Mouse (Mus musculus) mammary gland, adult 2 months (tissue): ENCODE measurements around the gene Vmn2r73. TPM values are rescaled to one million over a fixed set of nuclear protein-coding genes. Genes with fewer than 3 reads are reported as not detected.

Source experiments
- polyA plus RNA-seq: library from polyadenylated mRNA; depleted of rRNA; stranded (reverse); fragments of >200 nt; gene quantifications from 2 replicates; pipeline ENCODE4 v1.2.3, GENCODE M21; 2012; ENCODE audit warnings: low replicate concordance; rRNA removed

Vmn2r73 gene
- not detected in 2 replicates for polyA plus RNA-seq

DNA sequence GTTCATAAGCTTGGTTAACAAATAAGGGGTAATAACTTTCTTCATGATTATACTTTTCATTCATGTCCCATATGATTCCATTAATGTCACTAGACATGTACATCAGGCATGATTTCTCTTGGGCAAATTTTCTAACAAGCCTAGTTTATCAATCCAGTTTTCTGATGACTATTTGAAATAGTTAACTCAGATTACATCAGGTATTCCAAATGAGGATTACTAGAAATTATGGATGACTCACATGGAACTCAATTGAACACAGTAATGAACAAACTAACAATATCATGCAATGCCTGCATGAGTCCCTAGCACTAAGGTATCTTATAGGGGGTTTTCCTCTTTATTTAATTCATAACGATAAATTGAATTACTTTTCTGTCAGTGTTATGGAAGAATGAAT lies at the start of gene Vmn2r73:
Gene Vmn2r73 (minus strand): TSS at position 101 of the 400 bp plus-strand sequence.

Other genes with a start within 250 kb of the Vmn2r73 start
- gene Vmn2r72, start 121.2 kb downstream of the Vmn2r73 start, polyA plus RNA-seq: not detected in 2 replicates
- gene Vmn2r74, start 85.4 kb upstream of the Vmn2r73 start, polyA plus RNA-seq: not detected in 2 replicates